Mouse (Mus musculus) adrenal gland, adult 2 months (tissue): ENCODE measurements around the gene Secisbp2. TPM values are rescaled to one million over a fixed set of nuclear protein-coding genes. Genes with fewer than 3 reads are reported as not detected.
"Not testable (repeated sequence)": the region's sequence is repeated elsewhere in the genome, so short reads cannot be mapped to it uniquely, and the experiment has no call there.

Experiments used
- DNase-seq: peaks from one replicate; pipeline ENCODE4 v3.0.0; 2021
- long read RNA-seq: library from polyadenylated mRNA; stranded (forward); transcript quantifications from one replicate; pipeline ENCODE4 v2.0.0, GENCODE M21; 2021
- polyA plus RNA-seq: library from polyadenylated mRNA; depleted of rRNA; stranded (reverse); fragments of >200 nt; gene quantifications from 2 replicates; pipeline ENCODE4 v1.2.3, GENCODE M21; 2012; rRNA removed
- total RNA-seq, 2 experiments: library from RNA; stranded (reverse); gene quantifications; 2 replicates each; pipeline ENCODE4 v1.2.3; 2021

Secisbp2 gene
- 10 to 100 TPM; 18.0 to 26.4 TPM for total RNA-seq
- polyA plus RNA-seq, result 16.9 and 18.3 TPM in 2 replicates
- long read RNA-seq, transcript Secisbp2-201 (17 exons, 3,328 nt), result major isoform, 11 of 18 reads
- long read RNA-seq, partial matches to known transcripts, result 2 of 18 reads
- long read RNA-seq, other reads (novel, unspliced or antisense), result 5 of 18 reads

DNA sequence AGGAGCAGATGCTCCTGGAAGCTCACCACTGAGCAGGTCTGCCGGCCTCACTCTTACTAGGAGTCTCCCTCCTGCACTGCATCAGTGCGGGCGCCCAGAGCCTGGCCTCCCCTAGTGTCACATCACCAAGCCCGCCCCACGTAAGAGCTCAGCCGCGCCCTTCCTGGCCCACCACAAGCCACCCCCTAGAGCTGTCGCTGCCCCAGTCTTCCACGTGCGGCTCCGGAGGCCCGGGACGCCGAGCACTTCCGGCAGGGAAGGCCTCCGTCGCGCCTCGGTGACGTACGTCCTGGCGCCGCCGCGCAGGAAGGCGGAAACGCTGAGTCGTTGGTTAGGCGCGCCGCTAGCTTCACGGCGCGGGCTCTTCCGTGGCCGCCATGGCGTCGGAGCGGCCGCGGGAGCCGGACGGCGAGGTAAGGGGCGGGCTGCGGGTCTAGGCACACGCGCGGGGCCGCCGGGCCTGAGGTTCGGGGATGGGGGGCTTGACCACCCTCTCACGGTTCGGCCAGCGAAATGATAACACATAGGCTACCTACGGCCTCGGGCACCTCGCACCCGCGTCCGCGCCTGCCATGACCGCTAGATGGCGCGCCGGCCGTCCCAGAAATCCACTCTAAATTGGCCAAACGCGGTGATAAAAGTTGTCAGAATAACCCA lies at the start of gene Secisbp2:
Gene Secisbp2 (plus strand): TSS at position 290 of the 657 bp plus-strand sequence.
- DNase-seq, result peak; percentile 96

DNA sequence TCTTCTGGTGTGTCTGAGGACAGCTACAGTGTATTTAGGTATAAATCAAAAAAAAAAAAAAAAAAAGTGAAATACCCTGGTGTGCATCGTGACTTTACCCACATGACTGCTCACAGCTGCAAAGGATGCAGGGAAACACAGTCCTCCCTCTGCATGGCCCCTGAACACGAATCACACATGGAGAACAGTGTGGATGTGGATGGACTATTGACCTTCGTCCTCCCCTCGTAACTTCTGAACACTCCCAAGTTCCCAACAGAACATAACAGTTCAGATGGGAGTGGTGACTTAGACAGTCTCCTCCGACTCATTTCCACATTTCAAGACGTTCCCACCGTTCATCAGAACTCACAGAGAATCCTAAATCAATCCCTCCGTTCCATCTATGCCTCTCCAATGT lies 48.7 kb upstream of the Secisbp2 start:
- DNase-seq, result no peak

DNA sequence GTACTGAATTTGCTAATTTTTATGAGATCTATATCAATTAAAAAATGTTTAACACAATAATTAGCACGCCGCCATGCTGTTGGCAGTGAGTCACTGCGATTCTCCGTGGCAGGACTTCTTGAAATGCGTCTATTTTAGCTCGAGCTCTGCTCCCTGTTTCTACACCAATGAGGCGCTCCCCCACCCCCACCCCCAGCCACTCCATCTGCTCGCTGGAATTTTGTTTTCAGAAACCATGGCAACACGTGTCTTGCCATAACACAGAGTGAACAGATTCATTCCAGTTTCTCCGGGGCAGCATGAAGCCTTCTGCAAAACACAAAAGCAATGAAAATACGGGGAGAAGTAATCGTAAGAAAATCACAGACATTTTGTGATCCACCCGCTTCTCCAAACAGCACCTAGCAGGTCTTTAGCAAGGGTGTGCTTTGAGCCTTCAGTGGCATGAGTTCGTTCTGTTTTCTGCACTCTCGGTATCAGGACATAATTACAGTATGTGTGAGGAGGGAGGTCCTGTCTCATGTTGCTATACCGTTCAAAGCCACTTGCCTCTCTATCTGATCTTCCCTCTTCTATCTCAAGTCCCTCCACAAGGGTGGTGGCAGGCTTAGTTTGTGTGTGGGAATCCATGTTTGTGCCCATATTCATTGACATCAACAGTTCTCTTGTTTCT lies 48.1 kb upstream of the Secisbp2 start:
- peak; percentile 14 for DNase-seq

DNA sequence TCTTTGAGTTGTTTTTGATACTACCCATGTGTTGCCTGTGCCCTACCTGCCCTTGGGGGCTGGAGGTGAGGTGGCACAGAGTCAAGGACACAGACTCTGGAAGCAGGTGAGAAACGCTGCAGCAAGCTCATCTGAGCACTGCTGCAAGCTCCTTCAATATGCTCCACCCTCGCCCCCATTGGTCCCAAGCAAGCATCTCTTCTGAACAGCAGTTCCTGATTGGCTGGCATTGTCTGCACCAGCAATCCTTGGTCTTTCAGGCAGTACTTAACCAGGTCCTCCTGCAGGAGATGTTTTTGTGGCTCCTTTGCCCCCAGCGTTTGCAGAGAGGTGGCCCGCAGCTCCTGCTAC lies 47.6 kb upstream of the Secisbp2 start:
- DNase-seq, result no peak

DNA sequence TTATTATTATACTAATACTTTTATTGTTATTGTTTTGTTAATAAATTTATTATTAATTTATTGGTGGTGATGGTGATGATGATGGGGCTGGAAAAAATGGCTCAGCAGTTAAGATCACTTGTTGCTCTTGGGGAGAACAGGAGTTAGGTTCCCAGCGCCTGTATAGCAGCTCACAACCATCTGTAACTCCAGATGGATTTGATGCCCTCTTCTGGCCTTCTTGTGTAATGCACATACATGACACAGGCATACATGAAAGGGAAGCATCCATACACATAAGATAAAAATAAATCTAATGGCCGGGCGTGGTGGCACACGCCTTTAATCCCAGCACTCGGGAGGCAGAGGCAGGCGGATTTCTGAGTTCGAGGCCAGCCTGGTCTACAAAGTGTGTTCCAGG lies 42.3 kb upstream of the Secisbp2 start:
- DNase-seq, result no peak

DNA sequence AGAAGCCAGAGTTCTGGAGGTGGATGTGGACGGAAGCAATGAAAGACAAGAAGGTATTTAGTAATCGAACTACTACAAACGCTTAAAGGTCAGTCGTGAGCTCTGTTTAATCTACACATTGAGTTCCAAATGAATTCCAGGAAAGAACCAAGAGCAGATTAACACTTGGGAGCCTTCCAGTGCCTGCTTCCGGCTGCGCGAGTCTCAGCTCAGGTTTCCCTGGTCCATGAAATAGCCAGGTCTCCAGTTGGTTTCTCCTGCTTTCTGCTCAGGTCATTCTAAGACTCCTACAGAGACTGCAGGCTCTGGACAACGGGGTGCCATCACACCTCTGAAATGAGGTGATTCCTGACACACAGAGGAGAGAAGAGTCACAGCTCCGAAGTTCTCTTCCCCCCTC lies 40.4 kb upstream of the Secisbp2 start:
- DNase-seq, result no peak

DNA sequence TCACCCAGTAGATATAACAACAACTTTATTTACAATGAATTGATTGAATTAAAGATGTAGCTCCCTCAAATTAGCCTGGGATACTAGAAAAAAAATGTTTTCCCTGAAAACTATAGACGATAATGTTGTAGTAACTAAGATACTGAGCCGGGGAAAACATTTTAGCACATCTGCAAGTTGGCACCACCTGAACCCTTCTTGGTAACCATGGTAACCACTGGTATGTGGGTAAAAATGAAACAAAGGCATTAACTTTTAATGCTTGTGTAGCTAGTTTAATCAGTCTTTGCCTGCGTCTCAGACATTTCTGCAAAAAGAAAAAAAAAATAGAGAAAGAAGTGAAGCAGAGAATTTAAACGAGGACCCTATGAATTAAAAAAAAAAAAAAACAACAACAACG lies 40.0 kb upstream of the Secisbp2 start:
- no peak for DNase-seq

DNA sequence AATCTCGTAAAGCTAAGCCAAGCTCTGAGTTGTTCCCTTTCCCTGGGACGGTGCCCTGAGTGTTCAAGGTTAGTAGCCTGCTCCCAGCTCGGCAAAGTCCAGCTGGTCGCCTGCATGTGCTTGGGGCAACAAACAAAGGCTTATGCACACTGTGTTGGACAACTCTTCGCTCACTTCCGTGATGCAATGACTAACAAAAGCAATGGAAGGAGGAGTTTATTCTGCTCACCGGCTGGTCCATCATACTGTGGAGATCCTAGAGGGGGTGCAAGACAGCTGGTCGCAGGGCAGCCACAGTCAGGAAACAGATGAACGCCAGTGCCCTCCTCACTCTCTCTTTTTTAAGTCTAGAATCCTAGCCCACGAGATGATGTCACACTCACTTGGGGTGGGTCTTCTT lies 35.7 kb upstream of the Secisbp2 start:
- no peak for DNase-seq

DNA sequence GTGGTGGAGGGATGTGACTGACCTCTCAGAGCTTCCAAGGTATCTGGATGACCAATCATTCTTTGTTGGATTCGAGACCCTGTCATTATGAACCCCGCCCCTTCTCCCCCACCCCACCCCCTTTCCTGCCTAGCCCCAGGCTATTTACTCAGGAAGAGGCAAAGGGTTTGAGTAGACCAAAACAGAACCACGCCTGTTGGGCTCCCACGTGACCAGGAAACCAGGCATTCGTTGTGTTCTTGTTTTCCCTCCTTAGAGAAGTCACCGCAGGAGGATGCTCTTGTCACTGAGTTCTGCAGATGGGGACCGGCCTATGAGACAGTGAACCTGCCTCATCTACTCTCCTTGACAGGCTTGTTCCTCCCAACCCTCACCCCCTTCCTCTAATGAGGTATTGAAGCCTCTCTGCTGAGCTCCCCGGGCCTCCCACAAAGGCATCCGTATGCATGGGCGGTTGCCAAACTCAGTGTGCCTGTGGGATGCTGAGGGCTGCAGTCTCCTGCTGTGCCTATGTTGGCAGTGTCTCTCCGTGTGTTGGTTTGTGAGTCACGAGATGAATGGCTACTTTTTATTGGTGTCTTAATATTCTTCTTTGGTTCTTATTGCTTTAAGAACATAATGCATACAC lies 35.0 kb upstream of the Secisbp2 start:
- no peak for DNase-seq

DNA sequence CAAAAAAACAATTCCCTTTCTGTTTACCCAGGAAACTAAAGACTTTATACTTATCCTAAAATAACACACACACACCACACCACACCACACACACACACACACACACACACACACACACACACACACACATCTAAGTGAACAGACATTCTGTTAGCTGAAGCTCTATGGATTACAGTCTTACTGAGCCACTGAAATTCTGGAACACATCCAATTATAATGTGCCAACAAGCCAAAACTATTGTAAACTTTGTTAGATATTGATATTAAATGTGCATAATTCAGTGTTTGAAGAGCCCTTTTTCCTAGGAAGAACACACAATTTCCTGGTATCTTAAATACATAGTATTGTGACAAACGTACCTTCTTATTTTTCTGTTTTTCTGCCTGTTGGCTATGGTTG lies 34.2 kb upstream of the Secisbp2 start:
- DNase-seq, result no peak

DNA sequence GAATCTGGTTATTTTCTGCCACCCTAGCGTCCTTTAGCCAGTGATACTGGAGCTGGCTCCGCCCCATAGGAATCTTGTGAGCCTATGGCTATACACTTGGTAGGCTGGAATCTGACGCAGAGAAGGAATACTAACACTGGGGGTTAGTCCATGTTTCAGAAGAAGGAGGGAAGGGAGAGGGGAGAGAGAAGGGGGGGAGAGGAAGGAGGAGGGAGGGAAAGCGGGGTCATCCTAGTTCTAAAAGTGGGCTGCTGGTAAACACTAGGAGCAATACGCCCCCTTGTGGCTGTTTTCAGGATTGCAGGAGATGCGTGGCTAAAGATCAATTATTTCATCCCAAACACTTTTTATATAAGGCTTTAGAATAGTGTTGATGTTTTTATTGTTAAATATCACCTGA lies 33.6 kb upstream of the Secisbp2 start:
- DNase-seq, result peak; percentile 18

DNA sequence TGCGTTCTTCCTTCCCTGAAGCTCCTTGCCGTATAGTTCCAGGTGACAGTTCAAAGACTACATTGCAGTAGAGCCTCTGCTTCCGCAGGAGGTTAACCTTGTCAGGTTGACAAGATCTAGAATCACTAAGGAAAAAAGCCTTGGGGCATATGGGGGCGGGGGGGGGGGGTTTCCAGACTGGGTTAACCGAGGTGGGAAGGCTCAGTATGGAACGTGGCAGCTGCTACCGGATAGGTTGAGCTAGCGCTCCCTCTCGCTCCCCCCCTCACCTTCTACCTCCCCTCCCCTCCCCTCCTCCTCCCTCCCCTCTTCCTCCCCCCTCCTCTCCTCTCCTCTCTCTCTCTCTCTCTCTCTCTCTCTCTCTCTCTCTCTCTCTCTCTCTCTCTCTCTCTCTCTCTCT lies 32.9 kb upstream of the Secisbp2 start:
- DNase-seq, result no peak

DNA sequence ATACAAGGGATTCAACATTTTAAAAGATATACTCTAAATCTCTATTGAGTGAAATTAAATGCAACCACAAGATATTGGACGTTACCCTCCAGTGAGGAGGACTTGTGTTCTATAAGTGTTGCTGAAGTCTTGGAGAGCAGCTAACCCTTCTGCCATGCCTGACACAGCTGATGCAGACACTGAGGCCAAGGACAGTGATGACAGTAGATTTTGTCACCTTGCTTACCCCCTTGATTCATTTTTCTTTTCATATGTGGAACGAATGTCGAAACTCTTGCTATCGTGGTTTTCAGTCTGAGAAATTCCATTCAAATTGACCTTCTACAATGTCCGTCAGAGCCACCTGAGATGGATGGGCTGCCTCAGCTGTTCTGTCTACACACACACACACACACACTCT lies 28.9 kb upstream of the Secisbp2 start:
- DNase-seq, result peak; percentile 53

DNA sequence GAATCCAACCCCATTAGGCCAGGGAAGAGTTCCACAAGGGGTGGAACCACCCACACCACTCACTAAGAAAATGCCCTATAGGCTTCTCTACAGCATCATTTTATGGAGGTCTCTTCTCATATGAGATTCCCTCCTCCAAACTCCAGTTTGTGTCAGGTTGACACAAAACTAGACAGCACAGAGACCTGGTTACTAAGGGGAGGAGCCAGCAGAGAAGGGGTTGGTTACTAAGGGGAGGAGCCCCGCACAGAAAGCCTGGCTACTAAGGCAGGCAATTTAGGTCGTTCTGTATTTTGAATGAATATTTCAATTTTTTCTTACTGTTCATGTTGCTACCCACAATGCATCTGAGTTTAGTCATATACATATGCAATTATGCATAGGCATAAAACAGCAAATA lies 27.8 kb upstream of the Secisbp2 start:
- DNase-seq, result no peak

DNA sequence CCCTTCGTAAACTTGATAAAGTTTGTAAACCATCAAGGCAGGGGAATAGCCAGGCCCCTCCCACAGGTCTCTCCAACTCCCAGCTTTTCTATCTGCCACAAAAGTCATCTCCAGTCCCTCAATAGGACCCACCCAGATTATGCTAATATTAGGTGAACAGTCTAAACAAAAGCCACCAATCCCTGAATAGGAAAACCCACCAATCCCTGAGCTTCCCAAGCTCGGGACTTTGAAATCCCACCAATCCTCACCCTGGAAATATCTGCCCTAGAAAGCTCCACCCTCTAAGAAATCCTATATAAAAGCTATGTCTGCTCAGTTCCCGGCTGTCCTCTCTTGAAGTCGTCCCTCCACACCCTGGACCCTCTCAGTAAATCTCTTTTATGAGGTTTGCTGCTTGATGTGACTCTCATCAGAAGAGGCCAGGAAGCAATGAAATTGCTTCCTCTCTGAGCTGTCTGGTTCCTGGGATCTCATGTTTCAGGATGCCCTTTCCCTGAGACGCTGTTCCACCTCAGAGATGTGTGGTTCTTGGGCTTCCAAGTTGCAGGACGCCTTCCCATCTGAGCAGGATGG lies 23.1 kb upstream of the Secisbp2 start:
- DNase-seq, result no peak

DNA sequence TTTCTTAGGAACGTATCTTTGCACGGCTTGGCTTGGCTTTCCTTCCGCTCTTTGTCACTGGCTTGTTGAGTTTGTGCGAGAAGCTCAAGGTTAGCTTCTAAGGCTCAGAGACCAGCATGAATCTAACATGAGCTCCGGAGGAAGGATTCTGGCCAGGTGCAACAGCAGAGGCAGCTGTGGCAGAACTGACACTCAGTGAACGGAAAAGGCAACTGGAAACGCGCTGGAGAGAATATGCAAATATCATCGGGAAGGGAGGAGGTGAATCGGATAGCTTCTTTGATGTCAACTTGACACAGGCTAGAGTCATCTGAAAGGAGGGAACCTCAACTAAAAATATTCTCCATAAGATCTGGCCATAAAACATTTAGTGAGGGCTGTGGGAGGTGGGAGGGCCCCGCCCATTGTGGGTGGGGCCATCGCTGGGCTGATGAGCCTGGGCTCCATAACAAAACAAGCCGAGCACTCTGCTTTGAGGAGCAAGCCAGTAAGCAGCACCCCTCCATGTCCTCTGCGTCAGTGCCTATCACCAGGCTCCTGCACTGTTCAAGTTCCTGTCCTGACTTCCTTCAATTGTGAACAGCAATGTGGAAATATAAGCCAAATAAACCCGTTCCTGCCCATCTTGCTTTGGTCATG lies 20.0 kb upstream of the Secisbp2 start:
- no peak for DNase-seq

DNA sequence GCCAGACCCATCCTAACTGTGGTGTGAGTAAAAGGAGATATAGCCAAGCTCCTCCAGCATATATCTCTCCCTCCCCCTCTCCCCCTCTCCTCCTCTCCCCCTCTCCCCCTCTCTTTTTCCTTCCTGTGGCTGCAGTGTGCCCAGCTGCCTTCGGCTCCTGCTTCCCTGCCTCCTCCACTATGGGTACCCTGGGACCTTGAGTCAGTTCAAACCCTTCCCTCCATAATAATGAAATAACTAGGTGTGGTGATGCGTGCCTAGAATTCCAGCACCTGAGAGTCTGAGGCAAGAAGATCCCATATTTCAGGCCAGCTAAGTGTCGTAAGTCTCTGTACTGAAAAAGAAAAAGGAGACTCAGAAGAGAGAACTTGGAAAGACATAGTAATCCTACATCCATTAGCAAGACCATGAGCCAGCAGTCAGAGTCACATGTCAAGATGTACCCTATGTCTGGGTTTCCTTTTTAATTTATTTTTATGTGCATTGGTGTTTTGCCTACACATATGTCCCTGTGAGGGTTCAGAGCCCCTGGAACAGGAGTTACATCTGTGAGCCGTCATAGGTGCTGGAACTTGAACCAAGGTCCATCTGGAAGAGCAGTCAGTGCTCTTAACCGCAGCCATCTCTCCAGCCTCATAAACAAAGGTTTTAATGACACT lies 18.8 kb upstream of the Secisbp2 start:
- no peak for DNase-seq

DNA sequence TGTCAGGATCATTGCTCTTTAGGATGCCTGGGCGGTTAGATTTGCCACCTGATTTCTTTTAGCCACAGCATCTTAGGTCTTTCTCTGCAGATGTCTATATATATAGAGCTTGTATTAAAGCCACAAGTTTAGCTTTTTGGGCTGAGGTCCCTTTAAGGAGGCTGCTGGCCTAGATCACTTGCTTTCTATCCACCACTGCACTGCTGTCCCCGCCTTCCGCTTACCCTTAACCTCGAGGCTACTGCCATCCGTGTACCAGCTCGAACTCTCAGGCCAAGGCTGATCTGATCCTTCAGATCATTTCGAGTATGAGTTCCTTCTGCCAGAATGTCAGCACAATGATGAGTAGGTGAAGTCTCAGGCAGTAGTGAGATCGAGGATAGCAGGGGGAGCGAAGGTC lies 16.1 kb upstream of the Secisbp2 start:
- DNase-seq, result not testable (repeated sequence)

DNA sequence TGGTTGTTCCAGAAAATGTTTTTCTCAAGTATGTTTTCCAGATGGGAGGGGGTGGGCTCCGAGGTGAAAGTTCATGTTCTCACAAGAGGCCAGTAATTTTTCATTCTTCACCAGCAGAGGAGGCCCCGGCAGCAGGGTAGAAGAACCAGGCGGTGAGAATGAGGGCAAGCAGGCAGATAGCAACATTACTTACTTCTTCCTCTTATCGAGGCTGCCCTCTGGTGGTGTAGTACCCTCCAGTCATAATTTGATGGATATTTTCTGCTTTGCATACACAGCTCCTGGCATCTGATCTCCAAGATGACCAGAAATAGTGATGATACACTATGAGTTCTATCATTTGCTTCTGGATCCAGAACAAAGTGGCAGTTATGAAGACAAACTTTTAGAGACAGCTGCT lies 12.5 kb upstream of the Secisbp2 start:
- no peak for DNase-seq

DNA sequence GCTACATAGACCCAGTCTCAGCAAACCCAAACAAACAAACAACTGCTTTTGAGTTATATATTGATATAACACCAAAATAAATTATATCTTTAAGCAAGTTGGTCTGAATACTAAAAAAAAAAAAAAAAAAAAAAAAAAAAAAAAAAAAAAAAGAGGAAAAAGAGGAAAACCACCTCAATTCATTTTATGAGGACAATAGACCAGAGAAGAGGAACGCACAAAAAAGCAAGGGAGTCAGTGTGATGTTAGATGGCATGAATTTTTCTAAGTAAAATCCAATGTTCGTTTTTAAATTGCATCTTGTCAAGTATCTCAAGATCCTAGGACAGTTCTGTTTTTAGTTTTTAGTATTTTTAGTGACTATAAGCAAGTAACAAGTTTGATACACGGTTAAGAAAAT lies 10.1 kb upstream of the Secisbp2 start:
- DNase-seq, result no peak

DNA sequence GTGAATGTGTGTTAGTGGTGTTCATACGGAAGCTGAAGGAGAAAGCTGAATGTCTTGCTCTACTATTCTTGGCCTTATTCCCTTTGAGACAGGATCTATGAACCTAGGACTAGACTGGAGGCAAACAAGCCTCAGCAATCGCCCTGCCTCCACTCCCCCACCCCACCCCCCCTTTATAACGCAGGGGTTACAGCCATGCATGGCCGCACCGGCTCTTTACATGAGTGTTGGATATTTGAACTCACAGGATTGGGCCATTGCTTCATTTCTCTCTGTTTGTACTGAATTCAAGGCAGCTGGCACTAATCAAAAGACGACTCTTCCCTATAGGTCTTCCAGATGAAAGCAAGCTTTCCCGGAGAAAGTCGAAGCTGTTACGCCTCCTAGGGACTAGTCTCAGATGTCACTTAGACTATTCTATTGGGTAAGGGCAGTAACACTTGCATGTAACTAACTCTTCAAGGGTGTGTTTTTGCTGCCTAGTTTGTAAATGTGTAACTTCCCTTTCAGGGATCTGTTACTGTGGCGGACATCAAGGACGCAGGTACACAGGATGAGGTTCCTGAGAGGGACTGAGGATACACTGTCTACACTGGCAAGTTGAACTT lies 9.2 kb upstream of the Secisbp2 start:
- no peak for DNase-seq
